Mouse (Mus musculus) left cerebral cortex, adult 2 months (tissue): ENCODE data around the gene Mab21l3. TPM values are rescaled to one million over a fixed set of nuclear protein-coding genes. Genes with fewer than 3 reads are reported as not detected.
"Not testable (repeated sequence)": the region's sequence is repeated elsewhere in the genome, so short reads cannot be mapped to it uniquely, and the experiment has no call there.

ENCODE experiments used
- DNase-seq, 2 experiments: peaks; one replicate each; pipeline ENCODE4 v3.0.0; 2021 to 2022; ENCODE audit warnings: low spot score in 2 of 2, mixed read lengths in 1 of 2; ENCODE audit errors: extremely low spot score in 1 of 2
- H3K27ac ChIP-seq: fragments of 200-600 bp; 2 replicates; pipeline ENCODE4 v1.8.1; 2022
- H3K4me3 ChIP-seq: fragments of 200-600 bp; 2 replicates; pipeline ENCODE4 v1.8.1; 2022
- CTCF ChIP-seq: fragments of 200-600 bp; IDR thresholded peaks from 2 replicates; pipeline ENCODE4 v1.8.1; 2022; ENCODE audit warnings: antibody characterized with exemption, mild to moderate bottlenecking, moderate library complexity
- intact Hi-C: fragments of 180-260 bp; cut with DNase I; formaldehyde crosslinking; loops from one replicate; pipeline ENCODE4 v1.15.1; 2025
- total RNA-seq, 2 experiments: library from RNA; stranded (reverse); gene quantifications; 2 replicates each; pipeline ENCODE4 v1.2.3; 2021

The Mab21l3 gene
- total RNA-seq, 2 experiments from 2014 or later: 0.12 to 0.32 TPM

DNA sequence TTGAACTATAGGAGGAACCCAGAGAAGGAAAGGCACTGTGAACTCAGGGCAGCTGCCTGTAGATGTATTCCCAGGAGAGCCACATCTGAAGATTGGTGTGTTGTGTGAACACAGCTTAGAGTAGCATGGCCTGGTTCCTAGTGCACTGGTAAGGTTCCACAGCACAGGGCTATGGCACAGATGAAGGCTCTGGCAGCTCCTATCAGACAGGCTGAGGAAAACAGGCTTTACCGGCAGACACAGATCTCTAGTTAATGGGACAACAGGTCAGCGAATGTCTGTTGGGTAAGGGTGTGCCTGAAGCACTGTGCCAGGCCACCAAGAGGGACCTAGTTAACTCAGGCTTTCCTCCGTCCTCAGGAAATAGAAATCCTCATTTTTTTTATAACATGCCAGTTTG, 11.8 kb downstream of the Mab21l3 start:
- intact Hi-C loops: no loop called here

DNA sequence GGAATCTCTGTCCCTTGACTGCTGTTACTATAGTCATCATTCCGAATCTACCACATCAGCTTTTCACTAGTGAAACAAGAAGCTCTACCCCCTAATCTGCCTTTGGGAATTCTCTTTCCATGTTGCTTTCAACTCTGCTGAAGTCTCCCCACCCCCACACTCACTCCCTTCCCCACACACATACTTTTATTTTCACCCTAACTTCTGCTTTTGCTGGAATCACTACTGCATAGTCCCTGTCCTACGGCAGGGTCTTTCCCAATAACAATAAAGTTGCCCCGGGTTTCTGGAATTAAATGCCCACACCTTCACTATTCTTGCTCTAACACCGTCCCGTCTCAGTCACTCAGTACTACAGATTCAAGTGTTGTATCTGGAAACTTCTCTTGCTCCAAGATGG, 12.2 kb downstream of the Mab21l3 start:
- no peak overlapping the region for H3K27ac ChIP-seq
- no peak overlapping the region for H3K4me3 ChIP-seq
- no peak for TF ChIP-seq CTCF
- intact Hi-C loops: no loop called here
- DNase-seq: no peak

More for the DNA sequence above, 11.8 kb downstream of the Mab21l3 start:
- no peak for DNase-seq
- Histone ChIP-seq H3K4me3 (no peak overlapping the region), H3K27ac (no peak overlapping the region)
- TF ChIP-seq CTCF: no peak

DNA sequence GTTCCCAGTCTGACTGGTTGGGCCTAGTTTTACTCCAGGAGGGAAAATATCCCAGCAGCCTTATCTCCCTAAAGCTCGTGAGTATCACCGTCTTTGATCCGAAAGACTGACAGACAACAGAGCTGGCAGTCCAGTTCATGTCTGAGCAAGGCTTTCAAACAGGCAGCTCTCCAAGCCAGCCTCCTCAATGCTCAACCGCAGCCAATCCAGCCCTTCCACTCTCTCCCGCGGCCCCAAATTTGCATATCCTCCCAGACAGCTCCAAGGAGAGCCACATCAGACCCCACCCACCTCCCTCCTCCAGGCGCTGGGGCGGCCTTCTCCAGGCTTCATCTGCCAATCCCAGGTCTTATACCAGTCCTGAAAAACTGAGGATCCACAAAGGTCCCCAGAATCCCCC, 12.7 kb downstream of the Mab21l3 start:
- Histone ChIP-seq H3K4me3 (no peak overlapping the region), H3K27ac (no peak overlapping the region)
- DNase-seq: peak; percentile 50 to 69
- intact Hi-C loops: no loop called here
- TF ChIP-seq CTCF: no peak

DNA sequence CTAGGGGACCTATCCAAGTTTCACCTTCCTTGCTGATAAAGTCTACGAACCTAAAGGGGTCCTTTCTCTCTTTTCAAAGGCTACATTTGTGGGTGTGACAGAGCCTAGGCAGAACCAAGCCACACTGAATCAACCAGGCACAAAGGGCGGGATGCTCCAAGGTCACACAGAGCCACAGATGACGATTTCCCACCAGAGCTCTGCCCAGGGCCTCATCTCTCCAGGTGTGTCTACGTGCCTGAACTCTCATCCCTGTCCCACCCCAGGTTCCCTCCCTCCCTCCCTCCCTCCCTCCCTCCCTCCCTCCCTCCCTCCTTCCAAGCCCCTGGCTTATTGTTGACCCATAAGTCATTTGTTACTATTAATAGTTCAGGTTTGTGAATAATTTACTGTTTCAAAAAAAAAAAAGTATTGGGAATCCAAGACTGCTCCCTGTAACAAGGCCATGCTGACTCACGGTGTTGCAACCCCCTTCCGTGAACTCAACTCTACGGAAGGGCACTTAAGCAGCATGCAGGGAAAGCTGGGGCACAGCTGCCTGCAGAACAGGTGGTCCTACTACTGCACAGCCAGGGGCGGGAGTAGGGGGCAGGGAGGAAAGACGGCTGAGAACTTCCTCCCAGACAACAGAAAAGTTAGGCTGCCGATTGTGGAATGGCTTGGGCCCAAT, 17.4 kb downstream of the Mab21l3 start:
- H3K4me3 ChIP-seq: no peak overlapping the region
- no peak for TF ChIP-seq CTCF

DNA sequence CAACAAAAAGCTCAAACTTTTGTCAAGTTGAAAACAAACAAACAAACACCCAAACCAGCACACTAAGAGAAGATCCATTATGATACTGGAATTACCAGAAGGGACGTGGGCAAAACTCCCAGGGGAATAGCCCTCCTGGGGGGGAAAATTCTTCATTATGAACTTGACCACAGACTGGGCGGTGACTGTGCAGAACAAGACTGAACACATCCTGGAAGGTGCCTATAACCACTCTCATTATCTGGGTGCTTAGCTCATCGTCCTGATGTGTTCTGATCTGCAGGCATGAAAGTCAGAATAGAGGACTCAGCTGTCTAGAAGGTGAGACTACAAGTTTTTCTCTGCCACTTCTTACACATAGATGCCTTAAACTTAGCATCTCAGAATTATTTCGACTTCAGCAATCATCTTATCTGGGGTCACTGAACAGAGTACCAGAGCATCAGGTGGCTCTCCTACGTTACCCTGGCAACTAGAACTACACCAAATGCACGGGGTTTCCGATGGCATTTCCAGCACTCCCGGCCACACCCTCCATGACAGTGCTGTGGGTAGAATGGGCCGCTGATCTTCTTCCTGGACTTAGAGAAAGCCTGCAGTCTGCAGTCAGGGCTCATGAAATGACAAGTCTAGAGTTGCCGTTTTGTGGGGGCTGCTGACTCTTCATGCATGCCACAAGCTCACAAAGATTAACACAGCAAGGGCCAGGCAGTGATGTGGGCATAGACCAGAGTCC, 18.7 kb downstream of the Mab21l3 start:
- H3K4me3 ChIP-seq: no peak overlapping the region
- intact Hi-C loops: no loop called here
- no peak for DNase-seq
- TF ChIP-seq CTCF: no peak
- H3K27ac ChIP-seq: no peak overlapping the region

More for the DNA sequence above, 17.4 kb downstream of the Mab21l3 start:
- DNase-seq: no peak
- intact Hi-C loops: no loop called here
- no peak overlapping the region for H3K27ac ChIP-seq

DNA sequence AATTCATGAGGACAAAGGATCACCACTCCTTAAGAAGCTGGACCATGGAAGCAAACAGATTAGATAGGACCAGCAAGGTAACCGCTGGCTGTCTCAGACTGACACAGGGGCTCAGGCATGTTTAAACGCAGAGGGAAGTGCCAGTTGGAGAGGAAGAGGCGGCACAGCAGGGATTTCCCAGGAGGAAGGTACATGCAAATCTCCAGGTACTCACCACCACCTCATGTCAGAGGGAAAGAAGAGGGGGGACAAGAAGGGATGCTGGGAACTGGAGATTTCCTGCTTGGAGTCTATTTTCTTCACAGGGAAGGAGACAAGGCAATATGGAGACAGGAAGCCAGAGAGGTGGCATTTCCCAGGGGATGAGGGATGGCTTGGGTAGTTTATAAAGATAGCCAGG, 20.2 kb downstream of the Mab21l3 start:
- intact Hi-C loops: no loop called here
- DNase-seq: no peak
- H3K27ac ChIP-seq: no peak overlapping the region
- no peak for TF ChIP-seq CTCF
- no peak overlapping the region for H3K4me3 ChIP-seq

DNA sequence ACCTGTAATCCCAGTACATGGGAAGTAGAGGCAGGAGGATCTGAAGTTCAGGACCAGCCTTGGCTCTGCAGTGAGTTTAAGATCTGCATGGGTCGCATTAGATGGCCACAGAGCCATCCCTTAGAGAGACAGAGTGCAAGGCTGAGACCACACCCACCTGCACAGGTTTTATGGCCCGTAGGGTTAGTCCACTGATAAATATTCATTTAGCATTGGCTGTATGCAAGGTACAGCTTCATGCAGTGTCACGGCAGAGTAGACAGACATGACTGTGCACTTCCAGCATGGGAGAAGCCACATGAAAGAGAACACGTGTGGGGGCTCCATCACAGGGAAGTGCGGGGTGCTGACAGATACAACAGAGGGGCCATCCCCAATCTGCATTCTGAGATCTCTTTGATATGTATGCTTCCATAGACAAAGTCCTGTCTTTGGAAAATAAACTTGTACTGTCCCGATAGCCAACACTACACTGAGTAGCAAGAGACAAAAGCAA, 21.5 kb downstream of the Mab21l3 start:
- no peak for TF ChIP-seq CTCF
- H3K27ac ChIP-seq: no peak overlapping the region
- intact Hi-C loops: no loop called here

DNA sequence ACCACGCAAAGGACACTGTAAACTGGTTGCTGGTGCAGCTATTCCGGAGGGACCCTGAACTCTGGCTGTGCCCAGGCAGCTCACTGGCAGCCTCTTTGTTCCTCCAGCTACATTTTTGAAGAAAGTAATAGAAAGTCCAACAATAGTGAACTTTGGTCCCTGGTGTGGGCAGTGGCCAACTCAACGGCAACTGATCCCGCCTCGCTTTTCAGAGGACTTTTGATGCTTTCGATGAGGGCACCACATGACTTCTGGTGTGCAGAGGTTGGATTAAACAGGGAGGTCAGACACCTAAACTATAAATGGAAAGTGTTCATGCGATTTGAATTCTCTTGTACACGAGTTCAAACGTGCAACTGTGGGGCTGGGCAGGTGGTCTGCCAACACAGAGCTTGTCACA, 24.4 kb downstream of the Mab21l3 start:
- Histone ChIP-seq H3K4me3 (no peak overlapping the region), H3K27ac (no peak overlapping the region)
- TF ChIP-seq CTCF: no peak
- no peak for DNase-seq
- intact Hi-C loops: no loop called here

More for the DNA sequence above, 21.5 kb downstream of the Mab21l3 start:
- H3K4me3 ChIP-seq: no peak overlapping the region
- DNase-seq: no peak

DNA sequence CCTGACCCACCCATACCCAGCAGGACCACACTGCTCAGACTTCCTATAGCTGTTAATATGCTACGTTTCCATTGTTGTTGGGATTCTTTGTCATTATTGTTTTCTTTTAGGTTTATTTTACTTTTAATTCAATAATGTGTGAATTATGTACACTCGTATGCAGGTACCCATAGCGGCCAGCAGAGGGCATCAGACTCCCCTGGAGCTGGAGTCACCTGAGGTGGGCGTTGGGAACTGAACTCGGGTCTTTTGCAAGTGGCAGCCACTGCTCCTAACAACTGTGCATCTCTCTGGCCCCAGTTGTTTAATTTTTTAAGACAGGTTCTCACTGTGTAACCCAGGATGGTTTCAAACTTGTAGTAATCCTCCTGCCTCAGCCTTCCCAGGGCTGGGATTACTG, 26.7 kb downstream of the Mab21l3 start:
- intact Hi-C loops: no loop called here
- TF ChIP-seq CTCF: peak; percentile 32

DNA sequence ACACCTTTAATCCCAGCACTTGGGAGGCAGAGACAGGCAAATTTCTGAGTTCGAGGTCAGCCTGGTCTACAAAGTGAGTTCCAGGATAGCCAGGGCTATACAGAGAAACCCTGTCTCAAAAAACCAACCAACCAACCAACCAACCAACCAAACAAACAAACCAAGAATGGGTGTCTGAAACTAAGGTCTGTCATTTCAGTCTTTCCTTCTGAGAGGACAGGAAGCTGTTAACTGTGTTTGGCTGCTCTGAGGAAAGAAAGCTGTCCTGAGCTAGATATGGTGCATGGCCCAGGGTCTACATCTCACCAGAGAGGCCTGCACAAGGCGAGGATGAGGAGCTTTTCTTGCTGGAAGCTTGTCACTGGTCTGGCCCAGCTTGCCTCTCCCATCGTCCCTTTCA, 28.1 kb downstream of the Mab21l3 start:
- H3K4me3 ChIP-seq, DNase-seq, H3K27ac ChIP-seq, intact Hi-C loops: not testable (repeated sequence)

More for the DNA sequence above, 26.7 kb downstream of the Mab21l3 start:
- H3K27ac ChIP-seq: no peak overlapping the region
- H3K4me3 ChIP-seq: no peak overlapping the region
- no peak for DNase-seq

DNA sequence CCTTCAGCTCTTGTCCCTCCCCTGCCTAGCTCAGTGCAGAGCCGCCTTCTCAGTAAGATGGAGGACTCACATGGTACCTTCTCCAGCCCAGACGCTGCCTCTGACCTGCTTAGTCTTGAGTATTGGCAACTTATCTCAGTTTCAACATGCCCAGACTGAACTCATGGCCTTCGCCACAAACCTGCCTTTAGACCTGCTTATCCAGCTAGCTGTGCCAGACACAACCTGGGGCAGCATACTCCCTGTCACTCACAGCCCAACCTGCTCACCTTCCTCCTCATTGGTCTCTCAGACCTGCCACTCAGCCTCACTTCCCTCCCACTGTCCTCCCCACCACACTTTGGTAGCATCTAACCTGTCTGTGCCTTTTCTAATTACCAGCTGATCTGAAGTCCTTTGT, 32.8 kb downstream of the Mab21l3 start:
- no peak overlapping the region for H3K27ac ChIP-seq
- intact Hi-C loops: no loop called here
- no peak overlapping the region for H3K4me3 ChIP-seq
- no peak for DNase-seq
- no peak for TF ChIP-seq CTCF

DNA sequence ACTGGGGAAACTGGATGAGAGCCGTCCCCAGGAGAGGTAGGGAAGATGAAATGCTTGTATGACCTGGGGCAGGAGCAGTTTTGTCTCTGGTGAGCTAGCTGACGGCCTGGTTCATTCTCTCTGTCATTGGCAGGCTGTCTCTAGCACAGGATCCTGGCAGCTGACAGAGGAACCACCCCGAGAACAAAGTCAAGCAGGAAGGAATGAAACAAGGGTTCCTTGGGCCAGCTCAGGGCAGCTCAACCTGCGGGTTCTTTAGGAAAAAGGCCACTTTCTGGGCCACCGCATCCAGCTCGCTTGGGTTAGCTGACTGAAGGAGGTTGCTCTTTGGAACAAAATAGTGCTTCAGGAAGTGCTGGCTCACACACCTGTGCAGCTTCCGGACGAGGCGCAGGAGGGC, 34.0 kb downstream of the Mab21l3 start:
- no peak for DNase-seq
- intact Hi-C loops: loop anchor here (5.0 kb wide), 3 partner anchors 442 to 852 kb away; no protein-coding TSS in a partner anchor
- TF ChIP-seq CTCF: no peak
- Histone ChIP-seq H3K27ac (no peak overlapping the region), H3K4me3 (no peak overlapping the region)
